Mouse (Mus musculus) heart, embryonic 14.5 days (tissue): ENCODE results near the gene Hist1h1c. TPM values are rescaled to one million over a fixed set of nuclear protein-coding genes. Genes with fewer than 3 reads are reported as not detected.
"Not testable (repeated sequence)": the region's sequence is repeated elsewhere in the genome, so short reads cannot be mapped to it uniquely, and the experiment has no call there.

ENCODE experiments used
- ATAC-seq: fragments of 200-750 bp; cut with Nextera tagmentation; 2 replicates; pipeline ENCODE4 v1.8.0; 2017; ENCODE audit warnings: low read depth, moderate TSS enrichment; ENCODE audit not compliant: insufficient number of reproducible peaks, insufficient read depth, low FRiP score
- H3K27ac ChIP-seq, 2 experiments: fragments of 200-500 bp in 1 of 2; fragments of 300-500 bp in 1 of 2; sonication (generic) in 1 of 2; replicated peaks in 1 of 2; 2 replicates each; pipeline ENCODE4 v1.5.1; 2012 to 2014; ENCODE audit warnings: low read depth in 2 of 2, low read length in 2 of 2, control low read depth in 1 of 2, mild to moderate bottlenecking in 1 of 2, mixed read lengths in 1 of 2; ENCODE audit not compliant: control insufficient read depth in 1 of 2, insufficient read depth in 1 of 2
- H3K27me3 ChIP-seq: fragments of 300-500 bp; sonication (generic); 2 replicates; pipeline ENCODE4 v1.6.1; 2014; ENCODE audit warnings: mild to moderate bottlenecking, low read length, control low read depth; ENCODE audit not compliant: control insufficient read depth, insufficient read depth
- H3K36me3 ChIP-seq: fragments of 300-500 bp; sonication (generic); 2 replicates; pipeline ENCODE4 v1.6.1; 2014; ENCODE audit warnings: mild to moderate bottlenecking, control low read depth, low read length, mixed read lengths; ENCODE audit not compliant: control insufficient read depth, insufficient read depth
- H3K4me1 ChIP-seq, 2 experiments: fragments of 200-500 bp in 1 of 2; fragments of 300-500 bp in 1 of 2; sonication (generic) in 1 of 2; 2 replicates each; pipeline ENCODE4 v1.6.1; 2012 to 2014; ENCODE audit warnings: low read length in 2 of 2, control low read depth in 1 of 2, mixed read lengths in 1 of 2; ENCODE audit not compliant: control insufficient read depth in 2 of 2, insufficient read depth in 2 of 2
- H3K4me2 ChIP-seq: fragments of 300-500 bp; sonication (generic); 2 replicates; pipeline ENCODE4 v1.6.1; 2014; ENCODE audit warnings: mild to moderate bottlenecking, low read length
- H3K4me3 ChIP-seq, 2 experiments: fragments of 200-500 bp in 1 of 2; fragments of 300-500 bp in 1 of 2; sonication (generic) in 1 of 2; 2 replicates each; pipeline ENCODE4 v1.5.1; 2012 to 2014; ENCODE audit warnings: low read length in 2 of 2, mild to moderate bottlenecking in 2 of 2, control low read depth in 1 of 2, low read depth in 1 of 2, moderate library complexity in 1 of 2; ENCODE audit not compliant: control insufficient read depth in 1 of 2, insufficient read depth in 1 of 2
- H3K9ac ChIP-seq: fragments of 300-500 bp; sonication (generic); 2 replicates; pipeline ENCODE4 v1.6.1; 2014; ENCODE audit warnings: mild to moderate bottlenecking, low read length
- H3K9me3 ChIP-seq: fragments of 300-500 bp; sonication (generic); 2 replicates; pipeline ENCODE4 v1.6.1; 2016; ENCODE audit warnings: low read length, control low read depth; ENCODE audit not compliant: control insufficient read depth
- WGBS: fragments of 180-500 bp; shearing (Covaris S2); extraction: QIAGEN DNeasy Blood & Tissue Kit; methylation state at CpG from one replicate; pipeline ENCODE4 v1.1.7; 2014; 5-methylcytosine and 5-hydroxymethylcytosine counted together
- polyA plus RNA-seq: library from polyadenylated mRNA; unstranded; fragments of >200 nt; fragmentation: Nextera tagmentation; extraction: Ambion mirVana; gene quantifications from 2 replicates; pipeline ENCODE4 v1.2.1, GENCODE M21; 2014

The Hist1h1c gene
- polyA plus RNA-seq, 1 experiment from 2014 or later, result 43.9 TPM

DNA sequence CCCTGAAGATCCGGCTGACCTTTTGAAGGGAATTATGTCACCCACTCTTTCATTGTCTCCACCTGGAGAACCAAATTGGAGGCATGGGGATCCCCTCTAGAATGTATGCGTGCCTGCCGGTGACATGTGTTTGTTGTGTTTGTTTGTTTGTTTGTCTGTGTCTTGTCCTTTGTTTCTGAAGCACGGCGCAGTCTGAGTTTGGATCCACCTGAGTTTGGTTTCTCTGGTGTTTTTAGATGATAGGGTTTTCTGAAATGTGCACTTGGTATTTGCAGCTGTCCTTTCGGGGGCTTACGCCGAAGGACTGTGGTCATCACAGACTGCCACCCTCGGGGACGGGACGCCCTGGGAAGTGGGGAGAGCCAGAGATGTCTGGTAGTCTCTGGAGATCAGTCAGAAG is 21.4 kb upstream of the Hist1h1c start:
- no peak overlapping the region for H3K4me2 ChIP-seq
- no peak overlapping the region for H3K9ac ChIP-seq
- 45% methylated on average over 11 of the region's 11 CpGs for WGBS
- H3K27me3 ChIP-seq, result no peaks in the 10 kb centered on the region
- H3K36me3 ChIP-seq, result no peaks in the 10 kb centered on the region
- no peak overlapping the region for H3K4me3 ChIP-seq
- H3K27ac ChIP-seq, result no peak overlapping the region
- no peaks in the 10 kb centered on the region; a peak in 1 of 4 replicates for H3K4me1 ChIP-seq
- no peaks in the 10 kb centered on the region for H3K9me3 ChIP-seq
- ATAC-seq, result no peak

DNA sequence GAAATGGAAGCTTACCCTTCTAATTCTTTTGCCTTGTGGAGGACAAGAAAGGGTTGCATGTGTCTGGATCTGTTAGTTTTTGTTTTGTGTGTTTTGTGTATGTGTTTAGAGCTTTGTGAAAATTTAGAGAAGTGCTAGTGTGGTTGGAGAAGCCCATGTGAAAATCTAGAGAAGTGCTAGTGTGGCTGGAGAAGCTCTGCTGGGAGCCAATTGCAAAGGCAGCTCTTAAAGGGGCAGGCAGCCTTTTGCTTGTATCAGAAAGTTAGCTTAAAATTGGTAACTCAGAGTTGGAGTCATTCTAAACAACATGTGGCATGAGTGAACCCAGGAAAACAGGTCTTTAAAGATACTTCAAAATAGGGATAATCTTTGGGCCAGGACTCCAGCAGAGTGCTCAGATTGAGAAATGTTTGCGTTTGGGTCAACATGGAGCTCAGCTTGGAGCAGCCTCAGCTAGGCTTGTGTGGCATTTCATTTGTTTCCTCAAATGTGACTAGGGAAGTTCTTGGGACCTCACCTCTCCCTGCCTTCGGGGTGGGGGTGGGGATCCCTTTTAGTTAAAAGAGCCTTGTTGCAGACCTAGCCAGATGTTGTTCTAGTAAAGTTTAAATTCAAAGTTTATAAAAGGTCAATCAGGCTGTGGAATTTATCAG is 20.9 kb upstream of the Hist1h1c start:
- H3K4me1 ChIP-seq, H3K4me2 ChIP-seq, H3K36me3 ChIP-seq, H3K27me3 ChIP-seq, H3K9me3 ChIP-seq, H3K4me3 ChIP-seq, H3K9ac ChIP-seq, ATAC-seq, H3K27ac ChIP-seq: not testable (repeated sequence)
- 26% methylated on average over 2 of the region's 2 CpGs for WGBS

DNA sequence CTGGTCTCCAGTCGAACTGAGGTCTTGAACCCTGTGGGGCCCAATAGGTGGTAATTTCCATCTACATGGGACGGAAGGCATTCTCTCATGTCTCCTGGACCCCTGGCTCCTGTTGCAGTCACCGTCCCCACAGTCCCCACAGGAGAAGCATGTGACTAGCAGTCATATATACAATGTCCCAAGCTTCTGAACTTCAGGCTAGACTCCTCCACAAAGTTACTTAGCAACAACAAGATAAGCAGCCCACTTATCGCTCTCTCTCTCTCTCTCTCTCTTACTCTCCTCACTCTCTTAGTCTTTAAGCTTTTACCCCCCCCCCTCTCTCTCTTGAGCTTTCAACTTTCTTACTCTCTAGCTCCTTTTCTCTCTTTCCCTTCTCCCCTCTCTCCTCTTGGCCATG is 14.4 kb upstream of the Hist1h1c start:
- WGBS, result 36% methylated on average over 4 of the region's 4 CpGs

DNA sequence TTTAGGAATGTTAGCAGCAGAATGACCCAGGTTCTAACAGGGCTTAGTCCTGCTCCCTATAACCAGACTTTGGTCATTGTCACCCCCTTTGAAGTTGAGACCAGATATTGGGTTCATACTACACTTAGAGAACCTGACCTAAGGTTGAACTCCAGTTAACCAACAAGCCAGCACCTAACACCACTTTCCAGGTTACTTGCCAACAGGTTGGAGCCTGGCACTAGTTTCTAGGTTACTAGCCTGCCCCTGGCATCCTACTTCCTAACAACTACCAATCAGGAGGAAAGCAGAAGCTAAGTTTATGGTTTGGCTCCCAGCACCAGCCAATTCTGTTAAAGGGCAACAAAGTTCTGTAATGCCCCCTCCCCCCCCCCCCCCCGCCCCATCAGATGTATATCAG is 13.4 kb upstream of the Hist1h1c start:
- Histone ChIP-seq H3K4me3 (no peak overlapping the region), H3K4me2 (no peak overlapping the region), H3K27me3 (no peaks in the 10 kb centered on the region), H3K4me1 (peaks cover 10 to 11% of the 10 kb centered on the region in 2 experiments; a peak in 3 of 4 replicates), H3K36me3 (no peaks in the 10 kb centered on the region), H3K9ac (no peak overlapping the region), H3K9me3 (no peaks in the 10 kb centered on the region), H3K27ac (no peak overlapping the region)
- WGBS, result 73% methylated on average over 1 of the region's 1 CpGs
- ATAC-seq, result no peak

More for the DNA sequence above, 14.4 kb upstream of the Hist1h1c start:
- no peak overlapping the region for H3K4me3 ChIP-seq
- no peaks in the 10 kb centered on the region for H3K36me3 ChIP-seq
- H3K27ac ChIP-seq, result no peak overlapping the region
- H3K4me1 ChIP-seq, result peaks cover 10 to 11% of the 10 kb centered on the region in 2 experiments; a peak in 3 of 4 replicates
- H3K9me3 ChIP-seq, result no peaks in the 10 kb centered on the region
- H3K4me2 ChIP-seq, result no peak overlapping the region
- no peak; the same call in 1 of the 2 replicates for ATAC-seq
- H3K27me3 ChIP-seq, result no peaks in the 10 kb centered on the region
- no peak overlapping the region for H3K9ac ChIP-seq

DNA sequence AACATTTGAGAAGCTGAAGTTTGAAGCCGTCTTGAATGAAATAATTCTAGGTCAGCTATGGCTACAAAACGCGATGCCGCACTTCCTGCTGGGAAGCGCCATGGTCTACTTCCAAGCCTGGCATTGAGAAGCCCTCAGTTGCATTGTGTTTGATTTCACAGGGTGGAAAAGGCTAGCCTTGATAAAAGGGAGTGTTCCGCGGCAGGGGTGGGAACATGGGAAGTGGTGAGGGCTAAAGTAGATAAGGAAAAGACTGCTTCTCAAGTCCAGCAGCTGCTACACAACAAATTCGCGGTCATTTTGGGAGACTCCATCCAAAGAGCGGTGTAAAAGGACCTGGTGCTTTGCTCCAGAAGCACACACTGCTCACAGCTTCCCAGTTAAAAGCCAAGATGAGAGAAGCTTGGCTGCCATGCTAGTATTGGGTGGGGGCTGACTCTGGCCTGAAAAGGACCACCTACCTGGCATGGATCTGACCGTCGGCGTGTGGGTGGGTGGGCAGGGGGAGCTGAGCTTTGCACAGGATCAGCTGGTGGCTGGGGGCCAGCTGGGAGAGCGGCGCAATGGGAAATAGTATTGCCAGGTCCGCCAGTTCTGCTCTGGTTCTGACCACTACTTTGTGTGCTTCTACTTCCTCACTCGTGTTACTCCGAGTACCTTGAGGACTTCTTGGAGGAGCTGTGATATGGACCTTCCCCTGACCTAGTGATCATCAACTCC is 10.0 kb upstream of the Hist1h1c start:
- Histone ChIP-seq H3K9ac (no peak overlapping the region), H3K4me3 (no peak overlapping the region), H3K4me2 (no peak overlapping the region), H3K9me3 (no peaks in the 10 kb centered on the region), H3K4me1 (peaks cover 12 to 15% of the 10 kb centered on the region in 2 experiments), H3K27ac (no peak overlapping the region), H3K27me3 (no peaks in the 10 kb centered on the region), H3K36me3 (no peaks in the 10 kb centered on the region)
- no peak for ATAC-seq
- WGBS, result 71% methylated on average over 18 of the region's 18 CpGs

DNA sequence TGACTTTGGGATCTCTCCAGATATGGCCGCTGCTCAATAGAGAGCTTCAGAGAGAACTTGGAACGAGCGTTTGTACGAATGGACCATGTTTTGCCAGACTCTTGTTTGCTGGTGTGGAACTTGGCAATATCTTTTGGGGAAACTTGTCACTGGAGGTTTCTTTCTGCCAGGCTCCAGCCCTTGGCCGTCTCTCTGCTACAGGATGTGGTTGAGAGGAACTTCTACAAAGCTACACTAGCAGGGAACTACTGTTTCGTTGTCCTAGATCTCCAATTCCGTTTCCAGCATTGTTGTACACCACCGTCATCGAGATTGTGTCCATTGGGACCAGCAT is 9.4 kb upstream of the Hist1h1c start:
- Histone ChIP-seq H3K4me3 (no peak overlapping the region), H3K4me1 (peaks cover 10 to 11% of the 10 kb centered on the region in 2 experiments), H3K9me3 (no peaks in the 10 kb centered on the region), H3K27ac (no peak overlapping the region), H3K36me3 (no peaks in the 10 kb centered on the region), H3K9ac (no peak overlapping the region), H3K27me3 (no peaks in the 10 kb centered on the region), H3K4me2 (no peak overlapping the region)
- no peak for ATAC-seq
- WGBS, result 86% methylated on average over 9 of the region's 9 CpGs

DNA sequence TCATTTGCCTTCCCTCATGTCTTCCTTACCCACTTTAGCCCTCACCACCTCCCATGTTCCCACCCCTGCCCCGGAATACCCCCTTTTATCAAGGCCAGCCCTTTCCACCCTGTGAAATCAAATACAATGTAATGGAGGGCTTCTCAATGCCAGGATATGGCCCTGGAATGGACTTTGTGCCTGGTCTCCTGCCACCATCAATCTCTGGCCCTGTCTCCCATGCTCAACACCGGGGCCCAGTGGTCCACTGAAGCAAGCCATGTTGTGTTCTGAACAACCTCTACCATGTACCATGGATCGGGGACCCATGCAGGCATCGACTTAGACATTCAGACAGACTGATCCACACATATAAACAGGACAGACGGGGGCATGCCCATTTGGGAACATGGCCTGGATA is 8.9 kb upstream of the Hist1h1c start:
- 95% methylated on average over 5 of the region's 5 CpGs for WGBS
- no peaks in the 10 kb centered on the region for H3K27me3 ChIP-seq
- H3K27ac ChIP-seq, result no peak overlapping the region

More for the DNA sequence above, 8.9 kb upstream of the Hist1h1c start:
- H3K9ac ChIP-seq, result no peak overlapping the region
- H3K4me1 ChIP-seq, result peaks cover 7% of the 10 kb centered on the region in 2 experiments
- H3K4me2 ChIP-seq, result no peak overlapping the region
- H3K9me3 ChIP-seq, result no peaks in the 10 kb centered on the region
- no peak overlapping the region for H3K4me3 ChIP-seq
- ATAC-seq, result no peak
- H3K36me3 ChIP-seq, result no peaks in the 10 kb centered on the region
